Mouse (Mus musculus) C2C12 (cell line): Measurements from ENCODE around the gene Acacb.

Experiments used
- CTCF ChIP-seq: IDR thresholded peaks from one replicate; pipeline ENCODE4 v1.5.1; 2011; ENCODE audit not compliant: control insufficient read depth, insufficient read depth, insufficient read length
- MAX ChIP-seq: IDR thresholded peaks from one replicate; pipeline ENCODE4 v1.6.1; 2011; ENCODE audit warnings: mild to moderate bottlenecking, control low read depth
- MYOD1 ChIP-seq: IDR thresholded peaks from one replicate; pipeline ENCODE4 v1.6.1; 2011; ENCODE audit warnings: low read depth; ENCODE audit not compliant: control insufficient read depth, insufficient read length
- MYOG ChIP-seq: IDR thresholded peaks from one replicate; pipeline ENCODE4 v1.6.1; 2011; ENCODE audit not compliant: control insufficient read depth, insufficient read length; ENCODE audit errors: extremely low read depth

DNA sequence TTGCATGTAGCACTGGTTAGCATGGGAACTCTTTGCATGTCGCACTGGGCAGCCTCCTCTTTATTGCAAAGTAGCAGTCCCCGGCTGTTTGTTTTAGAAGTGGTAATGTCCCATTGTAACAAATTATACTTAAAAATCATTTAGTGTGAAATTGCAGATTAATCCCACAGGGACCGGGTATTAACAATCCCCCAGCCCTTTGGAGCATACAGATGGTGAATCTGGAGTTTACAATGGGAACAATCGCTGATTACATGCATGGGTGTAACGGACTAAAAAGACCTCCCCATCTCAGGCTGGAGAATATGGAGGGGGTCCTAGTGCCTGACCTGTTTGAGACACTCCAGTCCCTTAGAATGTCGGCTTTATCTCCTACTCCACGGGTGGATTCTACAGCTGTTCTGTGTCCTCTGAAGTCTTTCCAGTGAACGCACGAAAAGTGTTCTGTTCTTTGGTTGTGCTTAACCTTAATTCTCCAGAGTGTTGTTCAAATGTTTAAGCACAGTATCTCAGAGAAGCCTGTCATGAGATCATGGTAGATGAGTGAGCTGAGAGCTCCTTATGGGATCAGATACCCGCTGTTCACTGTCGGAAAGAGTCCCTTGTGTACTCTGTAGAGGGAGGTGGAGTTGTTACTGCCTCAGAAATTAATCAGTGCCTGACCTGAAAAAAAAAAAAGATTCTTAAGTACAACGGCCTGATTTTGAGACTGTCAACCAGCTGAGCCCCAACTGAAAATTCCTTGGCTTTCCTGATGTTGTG, 133.2 kb downstream of the Acacb start:
- no peak for TF ChIP-seq CTCF
- TF ChIP-seq MYOG: no peak
- no peak for TF ChIP-seq MAX
- TF ChIP-seq MYOD1: no peak
